Mouse (Mus musculus) embryonic facial prominence, embryonic 15.5 days (tissue): Measurements from ENCODE around the gene Polr2a. TPM values are rescaled to one million over a fixed set of nuclear protein-coding genes. Genes with fewer than 3 reads are reported as not detected.

ENCODE experiments used
- ATAC-seq: fragments of 200-750 bp; cut with Nextera tagmentation; 2 replicates; pipeline ENCODE4 v1.8.0; 2017; ENCODE audit warnings: low read depth, moderate TSS enrichment; ENCODE audit not compliant: insufficient number of reproducible peaks, low FRiP score, low TSS enrichment
- H3K27ac ChIP-seq: fragments of 300-500 bp; sonication (generic); replicated peaks from 2 replicates; pipeline ENCODE4 v1.5.1; 2015; ENCODE audit warnings: mild to moderate bottlenecking, inconsistent platforms
- H3K27me3 ChIP-seq: fragments of 300-500 bp; sonication (generic); 2 replicates; pipeline ENCODE4 v1.6.1; 2015; ENCODE audit warnings: inconsistent platforms
- H3K36me3 ChIP-seq: fragments of 300-500 bp; sonication (generic); 2 replicates; pipeline ENCODE4 v1.6.1; 2015; ENCODE audit warnings: mild to moderate bottlenecking, inconsistent platforms
- H3K4me1 ChIP-seq: fragments of 300-500 bp; sonication (generic); 2 replicates; pipeline ENCODE4 v1.6.1; 2015; ENCODE audit warnings: inconsistent platforms
- H3K4me2 ChIP-seq: fragments of 300-500 bp; sonication (generic); replicated peaks from 2 replicates; pipeline ENCODE4 v1.6.1; 2015; ENCODE audit warnings: mild to moderate bottlenecking, inconsistent platforms
- H3K4me3 ChIP-seq: fragments of 300-500 bp; sonication (generic); replicated peaks from 2 replicates; pipeline ENCODE4 v1.5.1; 2015; ENCODE audit warnings: mild to moderate bottlenecking, inconsistent platforms
- H3K9ac ChIP-seq: fragments of 300-500 bp; sonication (generic); 2 replicates; pipeline ENCODE4 v1.6.1; 2015; ENCODE audit warnings: inconsistent platforms
- H3K9me3 ChIP-seq: fragments of 300-500 bp; sonication (generic); replicated peaks from 2 replicates; pipeline ENCODE4 v1.6.1; 2016; ENCODE audit warnings: inconsistent platforms
- WGBS: fragments of 180-500 bp; shearing (Covaris S2); methylation state at CpG from one replicate; pipeline ENCODE4 v1.1.7; 2015; 5-methylcytosine and 5-hydroxymethylcytosine counted together
- polyA plus RNA-seq: library from polyadenylated mRNA; unstranded; fragments of >200 nt; fragmentation: Nextera tagmentation; extraction: Ambion mirVana; gene quantifications from 2 replicates; pipeline ENCODE4 v1.2.1, GENCODE M21; 2015

Polr2a gene
- polyA plus RNA-seq, 1 experiment from 2014 or later = 28.2 TPM

GRCm38 (mm10) chr11:69712954-69713672 is 45.3 kb downstream of the Polr2a start:
- 65% methylated on average over 20 of the region's 20 CpGs for WGBS
- H3K27me3 ChIP-seq = no peaks in the 10 kb centered on the region
- no peak for ATAC-seq

GRCm38 (mm10) chr11:69711082-69711481 is 47.4 kb downstream of the Polr2a start:
- Histone ChIP-seq H3K9ac (no peak overlapping the region), H3K36me3 (no peaks in the 10 kb centered on the region), H3K9me3 (no peaks in the 10 kb centered on the region), H3K27ac (no peak overlapping the region), H3K27me3 (no peaks in the 10 kb centered on the region), H3K4me3 (no peak overlapping the region), H3K4me1 (peaks cover 14% of the 10 kb centered on the region; the same call in 1 of the 2 replicates), H3K4me2 (no peak overlapping the region)
- ATAC-seq = no peak
- 59% methylated on average over 2 of the region's 2 CpGs for WGBS

More at GRCm38 (mm10) chr11:69712954-69713672, 45.3 kb downstream of the Polr2a start:
- H3K4me3 ChIP-seq = no peak overlapping the region
- no peaks in the 10 kb centered on the region for H3K9me3 ChIP-seq
- peaks cover 14% of the 10 kb centered on the region; the same call in 1 of the 2 replicates for H3K4me1 ChIP-seq
- H3K4me2 ChIP-seq = no peak overlapping the region
- H3K27ac ChIP-seq = no peak overlapping the region
- no peaks in the 10 kb centered on the region for H3K36me3 ChIP-seq
- H3K9ac ChIP-seq = no peak overlapping the region

- H3K27me3 ChIP-seq = no peaks in the 10 kb centered on the region
- 81% methylated on average over 3 of the region's 3 CpGs for WGBS
- no peak overlapping the region for H3K4me2 ChIP-seq
- no peaks in the 10 kb centered on the region for H3K9me3 ChIP-seq
- ATAC-seq = no peak
- no peak overlapping the region for H3K27ac ChIP-seq
- no peak overlapping the region for H3K9ac ChIP-seq
- no peaks in the 10 kb centered on the region for H3K36me3 ChIP-seq
- H3K4me1 ChIP-seq = peaks cover 10% of the 10 kb centered on the region; the same call in 1 of the 2 replicates
- H3K4me3 ChIP-seq = no peak overlapping the region
Observed at GRCm38 (mm10) chr11:69710470-69710869, 48.0 kb downstream of the Polr2a start.

- Histone ChIP-seq H3K27me3 (no peaks in the 10 kb centered on the region), H3K9me3 (no peaks in the 10 kb centered on the region), H3K36me3 (no peaks in the 10 kb centered on the region), H3K9ac (no peak overlapping the region), H3K4me2 (no peak overlapping the region), H3K4me1 (peaks cover 8% of the 10 kb centered on the region; the same call in 1 of the 2 replicates), H3K27ac (peak overlapping the region; percentile 65), H3K4me3 (no peak overlapping the region)
- no peak for ATAC-seq
- 46% methylated on average over 11 of the region's 11 CpGs for WGBS
Observed at GRCm38 (mm10) chr11:69709554-69710446, 48.6 kb downstream of the Polr2a start.

- Histone ChIP-seq H3K4me1 (peaks cover 8% of the 10 kb centered on the region; the same call in 1 of the 2 replicates), H3K4me2 (no peak overlapping the region), H3K36me3 (no peaks in the 10 kb centered on the region), H3K27me3 (no peaks in the 10 kb centered on the region), H3K27ac (peak overlapping the region; percentile 65; the same call in 1 of the 2 replicates), H3K9ac (no peak overlapping the region), H3K4me3 (no peak overlapping the region), H3K9me3 (no peaks in the 10 kb centered on the region)
- ATAC-seq = no peak
- WGBS = 71% methylated on average over 3 of the region's 3 CpGs
Observed at GRCm38 (mm10) chr11:69708614-69709265, 49.7 kb downstream of the Polr2a start.

GRCm38 (mm10) chr11:69707873-69708381 is 50.5 kb downstream of the Polr2a start:
- Histone ChIP-seq H3K27me3 (no peaks in the 10 kb centered on the region), H3K4me3 (no peak overlapping the region), H3K9ac (no peak overlapping the region), H3K36me3 (no peaks in the 10 kb centered on the region), H3K27ac (no peak overlapping the region), H3K4me2 (no peak overlapping the region), H3K4me1 (peaks cover 8% of the 10 kb centered on the region; the same call in 1 of the 2 replicates), H3K9me3 (no peaks in the 10 kb centered on the region)
- ATAC-seq = no peak
- 83% methylated on average over 4 of the region's 4 CpGs for WGBS

GRCm38 (mm10) chr11:69707480-69707847 is 51.0 kb downstream of the Polr2a start:
- H3K36me3 ChIP-seq = no peaks in the 10 kb centered on the region
- no peak for ATAC-seq
- peaks cover 8% of the 10 kb centered on the region; the same call in 1 of the 2 replicates for H3K4me1 ChIP-seq
- H3K27ac ChIP-seq = no peak overlapping the region
- WGBS = 88% methylated on average over 4 of the region's 4 CpGs
- H3K4me2 ChIP-seq = no peak overlapping the region
- H3K9me3 ChIP-seq = no peaks in the 10 kb centered on the region
- H3K9ac ChIP-seq = no peak overlapping the region
- no peaks in the 10 kb centered on the region for H3K27me3 ChIP-seq
- H3K4me3 ChIP-seq = no peak overlapping the region

- Histone ChIP-seq H3K9ac (no peak overlapping the region), H3K4me3 (no peak overlapping the region), H3K27ac (no peak overlapping the region), H3K4me2 (no peak overlapping the region), H3K27me3 (no peaks in the 10 kb centered on the region), H3K36me3 (no peaks in the 10 kb centered on the region), H3K9me3 (no peaks in the 10 kb centered on the region), H3K4me1 (peaks cover 8% of the 10 kb centered on the region; the same call in 1 of the 2 replicates)
- no peak for ATAC-seq
- WGBS = 51% methylated on average over 6 of the region's 6 CpGs
Observed at GRCm38 (mm10) chr11:69706775-69707479, 51.5 kb downstream of the Polr2a start.

GRCm38 (mm10) chr11:69704613-69705010 is 53.8 kb downstream of the Polr2a start:
- Histone ChIP-seq H3K4me2 (no peak overlapping the region), H3K4me1 (peaks cover 3% of the 10 kb centered on the region; the same call in 1 of the 2 replicates), H3K4me3 (no peak overlapping the region), H3K27me3 (no peaks in the 10 kb centered on the region), H3K9me3 (no peaks in the 10 kb centered on the region), H3K36me3 (no peaks in the 10 kb centered on the region), H3K9ac (no peak overlapping the region), H3K27ac (no peak overlapping the region)
- WGBS = 14% methylated on average over 2 of the region's 2 CpGs
- no peak for ATAC-seq

- 46% methylated on average over 8 of the region's 8 CpGs for WGBS
- no peaks in the 10 kb centered on the region for H3K9me3 ChIP-seq
- ATAC-seq = no peak
Observed at GRCm38 (mm10) chr11:69703814-69704612, 54.4 kb downstream of the Polr2a start.

More at GRCm38 (mm10) chr11:69703814-69704612, 54.4 kb downstream of the Polr2a start:
- Histone ChIP-seq H3K36me3 (no peaks in the 10 kb centered on the region), H3K4me1 (no peaks in the 10 kb centered on the region), H3K9ac (no peak overlapping the region), H3K27me3 (no peaks in the 10 kb centered on the region), H3K4me2 (no peak overlapping the region), H3K27ac (no peak overlapping the region), H3K4me3 (no peak overlapping the region)
